Mouse (Mus musculus): ENCODE data around the gene Lpar3.
"Not testable (repeated sequence)": the region's sequence is repeated elsewhere in the genome, so short reads cannot be mapped to it uniquely, and the experiment has no call there.

DNA sequence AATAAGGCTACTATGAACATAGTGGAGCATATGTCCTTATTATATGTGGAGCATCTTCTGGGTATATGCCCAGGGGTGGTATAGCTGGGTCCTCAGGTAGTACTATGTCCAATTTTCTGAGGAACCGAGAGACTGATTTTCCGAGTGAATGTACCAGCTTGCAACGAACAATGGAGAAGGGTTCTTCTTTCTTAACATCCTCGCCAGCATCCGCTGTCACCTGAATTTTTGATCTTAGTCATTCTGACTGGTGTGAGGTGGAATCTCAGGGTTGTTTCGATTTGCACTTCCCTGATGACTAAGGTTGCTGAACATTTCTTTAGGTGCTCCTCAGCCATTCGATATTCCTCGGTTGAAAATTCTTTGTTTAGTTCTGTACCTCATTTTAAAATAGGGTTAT lies 11.0 kb upstream of the Lpar3 start:
- not testable (repeated sequence) for TF ChIP-seq USF1 (IDR thresholded peaks at IDR 0.05; ENCODE audit: low read depth); CTCF (IDR thresholded peaks at IDR 0.05; ENCODE audit: control insufficient read depth, insufficient read depth, insufficient read length); MYOD1 (IDR thresholded peaks at IDR 0.05; ENCODE audit: control insufficient read depth, insufficient read length, low read depth); MAX (IDR thresholded peaks at IDR 0.05); MYOG (IDR thresholded peaks at IDR 0.05; ENCODE audit: control insufficient read depth, extremely low read depth, insufficient read length); CEBPB (IDR thresholded peaks at IDR 0.05; ENCODE audit: low read depth); FOSL1 (IDR thresholded peaks at IDR 0.05; ENCODE audit: insufficient read depth, low read length, poor library complexity, severe bottlenecking)

Data from C2C12 (cell line).